Mouse (Mus musculus) erythroblast, embryonic 14.5 days (primary cell): ENCODE results near the gene Ice1. TPM values are rescaled to one million over a fixed set of nuclear protein-coding genes. Genes with fewer than 3 reads are reported as not detected.

Source experiments
- H3K27me3 ChIP-seq: 2 replicates; pipeline ENCODE4 v1.6.1; 2012; ENCODE audit warnings: inconsistent platforms; ENCODE audit not compliant: control insufficient read depth
- H3K36me3 ChIP-seq: 2 replicates; pipeline ENCODE4 v1.6.1; 2012; ENCODE audit warnings: mild to moderate bottlenecking, inconsistent platforms; ENCODE audit not compliant: control insufficient read depth
- H3K4me1 ChIP-seq: 2 replicates; pipeline ENCODE4 v1.6.1; 2012; ENCODE audit warnings: inconsistent platforms; ENCODE audit not compliant: control insufficient read depth
- H3K4me3 ChIP-seq: replicated peaks from 2 replicates; pipeline ENCODE3; 2012; ENCODE audit warnings: moderate library complexity, mild to moderate bottlenecking, inconsistent platforms
- H3K9me3 ChIP-seq: 2 replicates; pipeline ENCODE4 v1.6.1; 2012; ENCODE audit warnings: low read length, inconsistent platforms, mixed read lengths; ENCODE audit not compliant: control insufficient read depth
- GATA1 ChIP-seq: IDR thresholded peaks from 2 replicates; pipeline ENCODE4 v1.6.1; 2012; ENCODE audit warnings: low read length, inconsistent platforms, mixed read lengths
- TAL1 ChIP-seq: IDR thresholded peaks from 3 replicates; pipeline ENCODE4 v1.6.1; 2012; ENCODE audit warnings: low read length, inconsistent platforms, mixed read lengths
- polyA plus RNA-seq: library from polyadenylated mRNA; stranded (reverse); fragments of >175 nt; gene quantifications from 2 replicates; pipeline ENCODE4 v1.2.3, GENCODE M21; 2012

Ice1 gene
- polyA plus RNA-seq, 1 experiment, result 0.30 TPM

- TF ChIP-seq TAL1 (no peak), GATA1 (no peak)
- no peaks in the 10 kb centered on the region for H3K4me1 ChIP-seq
- 0 out of 2 replicates have a peak, but pooled peaks cover 2% of the 10 kb centered on the region for H3K9me3 ChIP-seq
- peaks cover 79% of the 10 kb centered on the region for H3K36me3 ChIP-seq
- H3K4me3 ChIP-seq, result no peak overlapping the region
- no peaks in the 10 kb centered on the region for H3K27me3 ChIP-seq
Measured at GRCm38 (mm10) chr13:70599964-70600619, 37.3 kb downstream of the Ice1 start.

GRCm38 (mm10) chr13:70598941-70599340, 38.5 kb downstream of the Ice1 start:
- 0 out of 2 replicates have a peak, but pooled peaks cover 2% of the 10 kb centered on the region for H3K9me3 ChIP-seq
- H3K4me1 ChIP-seq, result no peaks in the 10 kb centered on the region
- no peak overlapping the region for H3K4me3 ChIP-seq
- no peaks in the 10 kb centered on the region for H3K27me3 ChIP-seq
- TF ChIP-seq TAL1, result no peak
- no peak for TF ChIP-seq GATA1
- H3K36me3 ChIP-seq, result peaks cover 77% of the 10 kb centered on the region

- Histone ChIP-seq H3K4me3 (no peak overlapping the region), H3K36me3 (peaks cover 77% of the 10 kb centered on the region), H3K9me3 (no peaks in the 10 kb centered on the region), H3K27me3 (no peaks in the 10 kb centered on the region), H3K4me1 (no peaks in the 10 kb centered on the region)
- no peak for TF ChIP-seq TAL1
- TF ChIP-seq GATA1, result no peak
Measured at GRCm38 (mm10) chr13:70596901-70597300, 40.5 kb downstream of the Ice1 start.

GRCm38 (mm10) chr13:70590248-70590762, 47.1 kb downstream of the Ice1 start:
- no peaks in the 10 kb centered on the region for H3K9me3 ChIP-seq

GRCm38 (mm10) chr13:70586969-70587368, 50.5 kb downstream of the Ice1 start:
- Histone ChIP-seq H3K9me3 (no peaks in the 10 kb centered on the region), H3K36me3 (peaks cover 51% of the 10 kb centered on the region), H3K4me3 (no peak overlapping the region), H3K4me1 (no peaks in the 10 kb centered on the region), H3K27me3 (no peaks in the 10 kb centered on the region)
- TF ChIP-seq TAL1 (no peak), GATA1 (no peak)

More at GRCm38 (mm10) chr13:70590248-70590762, 47.1 kb downstream of the Ice1 start:
- Histone ChIP-seq H3K4me3 (no peak overlapping the region), H3K36me3 (peaks cover 81% of the 10 kb centered on the region), H3K27me3 (no peaks in the 10 kb centered on the region), H3K4me1 (no peaks in the 10 kb centered on the region)
- TF ChIP-seq TAL1 (no peak), GATA1 (no peak)

- Histone ChIP-seq H3K4me3 (no peak overlapping the region), H3K4me1 (no peaks in the 10 kb centered on the region), H3K36me3 (peaks cover 18% of the 10 kb centered on the region), H3K9me3 (no peaks in the 10 kb centered on the region), H3K27me3 (no peaks in the 10 kb centered on the region)
- TF ChIP-seq GATA1 (no peak), TAL1 (no peak)
Measured at GRCm38 (mm10) chr13:70582517-70582916, 54.9 kb downstream of the Ice1 start.

GRCm38 (mm10) chr13:70581509-70581908, 55.9 kb downstream of the Ice1 start:
- TF ChIP-seq GATA1 (no peak), TAL1 (no peak)
- Histone ChIP-seq H3K4me3 (no peak overlapping the region), H3K27me3 (no peaks in the 10 kb centered on the region), H3K9me3 (no peaks in the 10 kb centered on the region), H3K36me3 (peaks cover 9% of the 10 kb centered on the region), H3K4me1 (no peaks in the 10 kb centered on the region)

- Histone ChIP-seq H3K9me3 (no peaks in the 10 kb centered on the region), H3K4me3 (no peak overlapping the region), H3K36me3 (no peaks in the 10 kb centered on the region), H3K4me1 (no peaks in the 10 kb centered on the region), H3K27me3 (no peaks in the 10 kb centered on the region)
- TF ChIP-seq TAL1 (no peak), GATA1 (no peak)
Measured at GRCm38 (mm10) chr13:70574216-70574615, 63.2 kb downstream of the Ice1 start.

GRCm38 (mm10) chr13:70567889-70568288, 69.5 kb downstream of the Ice1 start:
- Histone ChIP-seq H3K4me3 (no peak overlapping the region), H3K4me1 (no peaks in the 10 kb centered on the region), H3K9me3 (no peaks in the 10 kb centered on the region), H3K27me3 (no peaks in the 10 kb centered on the region), H3K36me3 (no peaks in the 10 kb centered on the region)
- TF ChIP-seq TAL1, result no peak
- no peak for TF ChIP-seq GATA1

- no peak for TF ChIP-seq TAL1
- TF ChIP-seq GATA1, result no peak
Measured at GRCm38 (mm10) chr13:70553456-70553855, 84.0 kb downstream of the Ice1 start.

More at GRCm38 (mm10) chr13:70553456-70553855, 84.0 kb downstream of the Ice1 start:
- Histone ChIP-seq H3K36me3 (no peaks in the 10 kb centered on the region), H3K4me3 (no peak overlapping the region), H3K9me3 (no peaks in the 10 kb centered on the region), H3K4me1 (no peaks in the 10 kb centered on the region), H3K27me3 (no peaks in the 10 kb centered on the region)
